Mouse (Mus musculus) hematopoietic stem cell, adult 5-6 weeks (primary cell): Measurements from ENCODE around the gene Tdrd9. TPM values are rescaled to one million over a fixed set of nuclear protein-coding genes. Genes with fewer than 3 reads are reported as not detected.

ENCODE experiments used
- ATAC-seq, 2 experiments: fragments of 125-278 bp in 1 of 2; replicated peaks in 1 of 2; 2 replicates each; pipeline ENCODE4 v1.8.0; 2016 to 2017; ENCODE audit warnings: inconsistent platforms in 2 of 2, mild to moderate bottlenecking in 2 of 2, moderate number of reproducible peaks in 2 of 2, low read depth in 1 of 2, moderate TSS enrichment in 1 of 2; ENCODE audit not compliant: low FRiP score in 2 of 2, poor library complexity in 2 of 2, severe bottlenecking in 2 of 2, insufficient read depth in 1 of 2, low TSS enrichment in 1 of 2
- total RNA-seq: library from RNA; stranded (forward); fragments of 172-1452, 232-1000 nt; gene quantifications from 2 replicates; pipeline ENCODE4 v1.2.3, GENCODE M21; 2017

Tdrd9 gene
- 0.30 TPM in 1 of 2 replicates, not detected in the other for total RNA-seq

DNA sequence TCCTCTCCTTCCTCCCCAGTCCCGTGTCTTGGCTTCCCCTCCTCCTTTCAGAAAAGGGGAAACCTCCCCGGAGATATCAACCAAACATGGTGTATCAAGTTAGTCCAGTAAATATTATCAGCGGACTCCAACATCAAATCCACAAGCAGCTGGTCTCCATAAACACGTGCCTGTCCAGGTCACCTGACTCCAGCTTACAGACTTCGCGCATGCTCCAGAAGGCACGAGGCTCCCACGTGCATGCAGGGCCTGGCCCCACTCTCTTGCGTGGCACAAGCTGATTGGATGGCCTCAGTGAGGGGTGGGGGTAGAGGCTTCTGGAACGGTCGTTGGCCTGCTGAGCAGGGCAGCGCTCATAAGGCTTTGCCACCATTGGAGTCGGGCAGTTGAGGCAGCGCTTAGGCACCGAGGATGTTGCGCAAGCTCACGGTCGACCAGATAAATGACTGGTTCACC, at the start of gene Tdrd9:
Gene Tdrd9 (plus strand): TSS at position 329 of the 456 bp plus-strand sequence.
- no peak for ATAC-seq

DNA sequence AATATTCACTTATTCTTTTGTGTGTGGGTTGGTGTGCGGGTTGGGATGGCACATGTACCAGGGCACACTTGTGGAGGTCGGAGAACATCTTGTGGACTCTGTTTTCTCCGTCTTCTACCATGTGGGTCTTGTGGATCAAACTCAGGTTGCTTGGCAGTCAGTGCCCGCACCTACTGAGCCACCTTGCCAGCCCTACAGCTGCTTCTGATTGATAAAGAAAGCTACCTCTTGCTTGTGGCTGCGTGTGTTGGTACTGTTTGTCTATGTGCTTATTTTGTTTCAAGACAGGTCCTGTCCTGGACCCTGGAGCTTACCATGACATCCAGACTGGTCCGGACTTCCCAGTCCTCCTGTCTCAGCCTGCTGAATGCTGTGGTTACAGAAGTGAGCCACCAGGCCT, 48.2 kb upstream of the Tdrd9 start:
- no peak for ATAC-seq

DNA sequence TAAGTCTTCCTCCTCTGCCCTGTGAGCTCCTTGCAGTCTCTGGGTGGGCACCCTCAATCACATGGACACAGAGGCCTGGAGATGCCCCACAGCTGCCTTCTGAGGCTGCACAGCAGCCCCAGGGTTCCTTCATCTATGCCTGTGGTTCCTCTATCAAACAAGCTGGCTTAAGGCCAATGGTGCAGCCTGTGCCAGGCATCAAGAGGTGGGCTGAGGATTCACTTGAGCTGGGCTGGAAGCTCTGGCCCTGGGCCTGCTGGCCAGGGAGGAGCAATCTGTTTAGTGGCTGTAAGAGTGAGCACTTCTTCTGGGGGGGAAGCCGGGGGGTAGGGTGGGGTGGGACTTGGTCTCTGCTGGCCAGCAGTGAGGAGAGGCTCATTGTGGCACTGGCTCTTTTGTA, 44.0 kb upstream of the Tdrd9 start:
- ATAC-seq: peak; percentile 36 to 73

GRCm38 (mm10) chr12:111928411-111928966, 42.9 kb upstream of the Tdrd9 start:
- no peak for ATAC-seq

DNA sequence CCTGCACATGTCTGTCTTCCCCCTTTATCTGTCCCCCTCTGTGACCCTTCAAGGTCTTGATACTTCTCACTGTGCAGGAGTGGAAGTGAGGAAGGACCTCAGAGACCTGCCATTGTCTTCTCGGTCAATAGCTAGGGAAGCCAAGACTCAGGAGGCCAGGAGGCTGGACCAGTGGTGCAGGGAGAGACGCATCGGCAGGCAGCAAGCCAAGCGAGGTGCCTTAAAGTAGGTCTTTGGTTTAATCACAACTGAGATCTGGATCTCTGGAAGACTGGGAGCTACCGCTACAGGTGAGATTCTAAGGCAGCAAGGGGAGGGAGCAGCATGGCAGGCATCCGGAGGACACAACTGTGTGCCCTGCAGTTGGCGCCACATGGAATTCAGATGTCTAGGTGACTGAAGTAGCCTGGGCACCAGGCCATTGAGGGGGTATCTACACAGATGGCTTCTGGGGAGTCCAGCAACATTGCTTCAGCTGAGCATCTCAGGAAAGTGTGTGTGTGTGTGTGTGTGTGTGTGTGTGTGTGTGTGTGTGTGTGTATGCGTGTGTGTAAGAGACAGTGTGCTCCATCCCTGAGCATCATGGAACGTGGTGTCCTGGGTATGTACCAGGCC, 39.8 kb upstream of the Tdrd9 start:
- ATAC-seq: no peak

DNA sequence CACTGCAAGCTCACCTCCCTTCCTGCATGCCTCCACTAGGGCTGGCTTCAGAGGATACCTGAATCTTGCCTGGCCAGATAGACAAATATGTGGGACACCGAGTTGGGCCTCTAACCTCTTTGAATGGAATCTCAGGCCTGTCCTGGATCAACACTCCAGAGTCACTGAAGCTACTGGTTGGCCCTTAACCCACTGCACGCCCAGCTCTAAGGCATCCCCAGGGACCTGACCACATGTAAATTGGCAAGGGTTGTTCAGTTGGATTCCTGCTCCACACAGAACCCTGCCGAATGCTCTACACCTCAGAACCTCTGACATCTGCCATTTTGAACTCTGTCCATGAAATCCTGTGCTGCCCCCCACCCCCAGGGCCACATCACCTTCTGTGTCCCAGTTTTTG, 38.8 kb upstream of the Tdrd9 start:
- ATAC-seq: no peak

- ATAC-seq: peak in 1 of 2 experiments; percentile 54; a peak in 2 of 4 replicates
Measured at GRCm38 (mm10) chr12:111933032-111933704, 38.2 kb upstream of the Tdrd9 start.

DNA sequence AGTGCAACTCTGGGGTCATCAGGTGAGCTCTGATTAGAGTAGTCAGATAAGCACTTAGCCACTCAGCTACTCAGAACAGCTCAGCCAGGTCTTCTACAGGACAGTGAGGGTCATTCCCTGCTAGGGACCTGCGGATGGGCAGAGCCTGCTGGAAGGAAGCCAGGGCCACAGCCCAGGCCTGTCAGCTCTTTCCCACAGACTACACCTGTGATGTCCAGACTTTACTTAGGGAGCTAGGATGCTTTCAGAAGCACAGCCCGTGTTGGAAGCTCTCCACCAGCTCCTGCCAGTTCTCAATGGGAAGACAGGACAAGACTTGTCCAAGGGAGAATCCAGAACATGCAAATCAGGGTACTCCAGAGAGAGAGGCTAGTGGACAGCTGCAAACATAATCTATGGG, 37.4 kb upstream of the Tdrd9 start:
- no peak for ATAC-seq

- ATAC-seq: no peak
Measured at GRCm38 (mm10) chr12:111936706-111937550, 34.4 kb upstream of the Tdrd9 start.

- no peak for ATAC-seq
Measured at GRCm38 (mm10) chr12:111938623-111939177, 32.7 kb upstream of the Tdrd9 start.

- no peak; a peak in 1 of 4 replicates for ATAC-seq
Measured at GRCm38 (mm10) chr12:111943421-111944064, 27.8 kb upstream of the Tdrd9 start.

DNA sequence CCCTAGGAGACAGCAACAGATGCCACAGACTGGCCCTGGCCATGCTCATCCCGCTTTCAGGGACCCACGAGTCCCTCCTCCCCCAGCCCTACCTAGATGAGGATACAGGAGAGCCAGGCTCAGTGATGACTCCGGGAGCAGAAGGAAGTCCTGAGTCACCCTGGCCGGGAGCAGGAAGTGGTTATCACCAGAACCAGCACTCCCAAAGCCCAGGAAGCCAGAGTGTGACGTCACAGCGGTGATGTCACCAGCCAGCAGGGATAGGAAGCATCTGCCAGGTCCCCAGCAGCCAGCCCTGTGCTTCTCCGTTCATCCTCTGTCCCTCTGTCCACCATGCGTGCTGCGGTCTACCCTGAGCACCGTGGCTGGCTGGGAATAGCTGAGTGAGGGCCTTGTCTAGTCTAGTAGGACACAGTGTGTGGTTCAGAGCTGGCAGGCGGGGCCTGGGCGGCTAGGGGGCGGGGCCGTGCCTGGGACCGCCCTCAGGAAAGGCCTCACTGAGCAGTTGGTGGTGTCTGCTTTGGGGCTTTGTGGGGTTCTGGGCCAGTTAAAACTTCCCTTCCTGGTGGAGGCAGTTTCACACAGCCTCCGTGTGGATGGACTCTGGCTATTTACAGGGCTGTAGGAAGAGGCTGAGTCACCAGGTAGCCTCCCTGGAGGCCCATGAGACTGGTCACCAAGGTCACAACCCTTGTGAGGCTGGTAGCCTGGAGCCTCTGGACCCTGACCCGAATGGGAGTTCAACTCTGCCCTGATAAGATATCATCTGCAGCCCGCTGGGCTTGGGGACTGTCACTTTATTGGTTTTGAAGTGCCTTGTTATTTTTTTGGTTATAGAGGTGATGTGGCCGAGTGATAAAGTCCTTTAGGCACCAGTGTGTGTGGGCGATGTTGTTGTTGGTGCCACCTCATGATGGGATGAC, 27.0 kb upstream of the Tdrd9 start:
- peak; percentile 57 to 70 for ATAC-seq

DNA sequence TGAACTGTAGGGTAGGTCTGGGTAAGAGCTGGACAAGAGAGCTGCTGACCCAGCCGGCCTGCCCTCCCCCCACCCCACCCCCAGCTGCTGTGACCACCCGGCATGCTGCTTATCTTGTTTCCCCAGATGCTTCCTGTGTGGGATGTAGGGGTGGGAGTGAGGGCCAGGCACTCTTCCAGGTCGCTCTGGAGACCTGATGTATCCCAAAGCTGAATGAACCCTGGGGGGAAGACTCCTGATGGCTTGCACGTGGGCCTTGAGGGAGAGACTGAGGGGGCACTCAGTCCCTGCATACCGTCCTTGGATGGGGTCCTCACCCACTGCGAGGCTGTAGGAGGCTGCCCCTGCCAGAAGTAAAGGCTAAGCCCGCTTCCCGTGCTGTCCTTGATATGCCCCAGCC, 26.2 kb upstream of the Tdrd9 start:
- ATAC-seq: peak; percentile 0 to 11; a peak in 2 of 4 replicates

GRCm38 (mm10) chr12:111945765-111946655, 25.3 kb upstream of the Tdrd9 start:
- ATAC-seq: peak; percentile 43 to 57

DNA sequence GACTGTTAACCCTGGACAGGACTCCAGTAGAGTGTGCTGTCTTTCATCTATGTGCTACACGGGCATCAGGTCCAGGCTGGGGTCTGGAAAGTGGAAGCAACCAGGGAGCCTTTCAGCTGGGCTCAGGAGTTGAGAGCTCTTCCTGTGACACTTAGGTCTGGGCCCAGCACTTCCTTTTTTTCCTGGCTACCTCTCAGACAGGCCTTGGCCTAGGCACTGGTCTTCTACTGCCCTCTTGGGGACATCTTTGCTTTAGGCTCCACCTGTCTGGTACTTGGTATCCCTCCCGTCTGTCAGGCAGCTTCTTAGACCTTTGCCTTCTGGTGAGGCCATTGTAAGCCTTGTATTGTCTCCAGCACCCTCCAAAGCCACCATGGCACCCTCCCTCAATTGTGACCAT, 24.6 kb upstream of the Tdrd9 start:
- ATAC-seq: peak; percentile 47 to 60
